Mouse (Mus musculus) neural tube, embryonic 15.5 days (tissue): ENCODE results near the gene Pot1a. TPM values are rescaled to one million over a fixed set of nuclear protein-coding genes. Genes with fewer than 3 reads are reported as not detected.

Source experiments
- ATAC-seq: fragments of 200-750 bp; cut with Nextera tagmentation; 2 replicates; pipeline ENCODE4 v1.8.0; 2017; ENCODE audit warnings: mild to moderate bottlenecking, moderate TSS enrichment, moderate library complexity; ENCODE audit not compliant: low FRiP score
- H3K27ac ChIP-seq: fragments of 300-500 bp; sonication (generic); replicated peaks from 2 replicates; pipeline ENCODE4 v1.5.1; 2015; ENCODE audit warnings: mild to moderate bottlenecking, inconsistent platforms
- H3K27me3 ChIP-seq: fragments of 300-500 bp; sonication (generic); replicated peaks from 2 replicates; pipeline ENCODE4 v1.6.1; 2015; ENCODE audit warnings: inconsistent platforms
- H3K36me3 ChIP-seq: fragments of 300-500 bp; sonication (generic); 2 replicates; pipeline ENCODE4 v1.6.1; 2015; ENCODE audit warnings: inconsistent platforms
- H3K4me1 ChIP-seq: fragments of 300-500 bp; sonication (generic); 2 replicates; pipeline ENCODE4 v1.6.1; 2015; ENCODE audit warnings: inconsistent platforms
- H3K4me2 ChIP-seq: fragments of 300-500 bp; sonication (generic); 2 replicates; pipeline ENCODE4 v1.6.1; 2015; ENCODE audit warnings: inconsistent platforms, mild to moderate bottlenecking, moderate library complexity
- H3K4me3 ChIP-seq: fragments of 300-500 bp; sonication (generic); replicated peaks from 2 replicates; pipeline ENCODE4 v1.5.1; 2015; ENCODE audit warnings: mild to moderate bottlenecking, inconsistent platforms
- H3K9ac ChIP-seq: fragments of 300-500 bp; sonication (generic); replicated peaks from 2 replicates; pipeline ENCODE4 v1.6.1; 2015; ENCODE audit warnings: mild to moderate bottlenecking, inconsistent platforms
- H3K9me3 ChIP-seq: fragments of 300-500 bp; sonication (generic); replicated peaks from 2 replicates; pipeline ENCODE4 v1.6.1; 2016; ENCODE audit warnings: inconsistent platforms
- WGBS: fragments of 180-500 bp; shearing (Covaris S2); methylation state at CpG from one replicate; pipeline ENCODE4 v1.1.7; 2015; ENCODE audit warnings: mixed read lengths; 5-methylcytosine and 5-hydroxymethylcytosine counted together
- polyA plus RNA-seq: library from polyadenylated mRNA; unstranded; fragments of >200 nt; fragmentation: Nextera tagmentation; extraction: Ambion mirVana; gene quantifications from 2 replicates; pipeline ENCODE4 v1.2.1, GENCODE M21; 2015

Gene Pot1a
- polyA plus RNA-seq: 28.0 and 28.2 TPM in 2 replicates

GRCm38 (mm10) chr6:25808806-25809495 lies at the start of gene Pot1a:
Gene Pot1a (minus strand): TSS chr6:25809246.
- ATAC-seq: peak; percentile 100
- Histone ChIP-seq H3K9me3 (no peaks in the 10 kb centered on the region), H3K4me2 (peak within 1 kb of the TSS; percentile 66), H3K27ac (peak within 1 kb of the TSS; percentile 88), H3K4me3 (peak within 1 kb of the TSS; percentile 65), H3K4me1 (peaks cover 9% of the 10 kb centered on the region; the same call in 1 of the 2 replicates), H3K9ac (peak within 1 kb of the TSS; percentile 67), H3K27me3 (no peaks in the 10 kb centered on the region), H3K36me3 (no peaks in the 10 kb centered on the region)
- WGBS: 0% methylated on average over 34 of the region's 34 CpGs

- no peaks in the 10 kb centered on the region for H3K9me3 ChIP-seq
- WGBS: 29% methylated on average over 2 of the region's 2 CpGs
- no peaks in the 10 kb centered on the region for H3K4me1 ChIP-seq
- ATAC-seq: no peak
- no peak overlapping the region for H3K9ac ChIP-seq
- no peak overlapping the region for H3K27ac ChIP-seq
- H3K36me3 ChIP-seq: no peaks in the 10 kb centered on the region
- H3K4me3 ChIP-seq: no peak overlapping the region
- H3K4me2 ChIP-seq: no peak overlapping the region
- H3K27me3 ChIP-seq: no peaks in the 10 kb centered on the region
These were observed 27.2 kb upstream of the Pot1a start for GRCm38 (mm10) chr6:25836261-25836660.

- no peaks in the 10 kb centered on the region for H3K36me3 ChIP-seq
- H3K9ac ChIP-seq: no peak overlapping the region
- peaks cover 9% of the 10 kb centered on the region; the same call in 1 of the 2 replicates for H3K4me1 ChIP-seq
- 78% methylated on average over 3 of the region's 3 CpGs for WGBS
- no peak for ATAC-seq
- H3K4me2 ChIP-seq: no peak overlapping the region
- H3K27ac ChIP-seq: no peak overlapping the region
- H3K9me3 ChIP-seq: no peaks in the 10 kb centered on the region
- H3K4me3 ChIP-seq: no peak overlapping the region
- H3K27me3 ChIP-seq: no peaks in the 10 kb centered on the region
These were observed 3.0 kb downstream of the Pot1a start for GRCm38 (mm10) chr6:25806021-25806420.

GRCm38 (mm10) chr6:25802269-25802668 lies 6.8 kb downstream of the Pot1a start:
- Histone ChIP-seq H3K4me3 (no peak overlapping the region), H3K9me3 (no peaks in the 10 kb centered on the region), H3K27ac (no peak overlapping the region), H3K9ac (no peak overlapping the region), H3K4me2 (no peak overlapping the region), H3K4me1 (peaks cover 3% of the 10 kb centered on the region; the same call in 1 of the 2 replicates), H3K36me3 (peaks cover 7% of the 10 kb centered on the region), H3K27me3 (no peaks in the 10 kb centered on the region)
- ATAC-seq: no peak
- WGBS: 66% methylated on average over 3 of the region's 3 CpGs

GRCm38 (mm10) chr6:25801230-25801629 lies 7.8 kb downstream of the Pot1a start:
- Histone ChIP-seq H3K27me3 (no peaks in the 10 kb centered on the region), H3K4me3 (no peak overlapping the region), H3K4me2 (no peak overlapping the region), H3K4me1 (no peaks in the 10 kb centered on the region), H3K27ac (no peak overlapping the region), H3K9ac (no peak overlapping the region), H3K9me3 (no peaks in the 10 kb centered on the region), H3K36me3 (peaks cover 11% of the 10 kb centered on the region)
- no peak for ATAC-seq
- WGBS: 86% methylated on average over 6 of the region's 6 CpGs

- no peak overlapping the region for H3K4me2 ChIP-seq
- WGBS: 93% methylated on average over 3 of the region's 3 CpGs
- no peak overlapping the region for H3K27ac ChIP-seq
- no peak overlapping the region for H3K4me3 ChIP-seq
- no peak overlapping the region for H3K9ac ChIP-seq
- no peaks in the 10 kb centered on the region; the same call in 1 of the 2 replicates for H3K4me1 ChIP-seq
- H3K9me3 ChIP-seq: no peaks in the 10 kb centered on the region
- no peak for ATAC-seq
- H3K27me3 ChIP-seq: no peaks in the 10 kb centered on the region
- H3K36me3 ChIP-seq: peaks cover 12% of the 10 kb centered on the region
These were observed 40.8 kb downstream of the Pot1a start for GRCm38 (mm10) chr6:25768238-25768637.

- no peak overlapping the region for H3K27ac ChIP-seq
- no peak overlapping the region for H3K4me3 ChIP-seq
- H3K27me3 ChIP-seq: no peaks in the 10 kb centered on the region
- H3K36me3 ChIP-seq: peaks cover 16% of the 10 kb centered on the region
- no peak overlapping the region for H3K9ac ChIP-seq
- H3K9me3 ChIP-seq: no peaks in the 10 kb centered on the region
- H3K4me2 ChIP-seq: peak overlapping the region; percentile 30; the same call in 1 of the 2 replicates
- ATAC-seq: no peak
- no peaks in the 10 kb centered on the region; the same call in 1 of the 2 replicates for H3K4me1 ChIP-seq
- WGBS: 82% methylated on average over 8 of the region's 8 CpGs
These were observed 41.5 kb downstream of the Pot1a start for GRCm38 (mm10) chr6:25767552-25767951.

- Histone ChIP-seq H3K4me2 (peak overlapping the region; percentile 30; the same call in 1 of the 2 replicates), H3K9me3 (no peaks in the 10 kb centered on the region), H3K4me3 (no peak overlapping the region), H3K4me1 (no peaks in the 10 kb centered on the region; the same call in 1 of the 2 replicates), H3K36me3 (peaks cover 20% of the 10 kb centered on the region), H3K27me3 (no peaks in the 10 kb centered on the region), H3K9ac (no peak overlapping the region), H3K27ac (no peak overlapping the region)
- peak; percentile 93 for ATAC-seq
- 32% methylated on average over 7 of the region's 7 CpGs for WGBS
These were observed 42.0 kb downstream of the Pot1a start for GRCm38 (mm10) chr6:25767073-25767472.

GRCm38 (mm10) chr6:25766283-25766682 lies 42.8 kb downstream of the Pot1a start:
- Histone ChIP-seq H3K4me3 (no peak overlapping the region), H3K9ac (no peak overlapping the region), H3K27ac (no peak overlapping the region), H3K4me2 (no peak overlapping the region), H3K27me3 (no peaks in the 10 kb centered on the region), H3K9me3 (no peaks in the 10 kb centered on the region), H3K4me1 (no peaks in the 10 kb centered on the region; the same call in 1 of the 2 replicates), H3K36me3 (peaks cover 25% of the 10 kb centered on the region)
- peak; percentile 64 for ATAC-seq
- WGBS: 76% methylated on average over 10 of the region's 10 CpGs

GRCm38 (mm10) chr6:25752651-25753050 lies 56.4 kb downstream of the Pot1a start:
- Histone ChIP-seq H3K4me1 (no peaks in the 10 kb centered on the region), H3K36me3 (peaks cover 8% of the 10 kb centered on the region), H3K27me3 (no peaks in the 10 kb centered on the region), H3K4me2 (no peak overlapping the region), H3K9ac (no peak overlapping the region), H3K27ac (no peak overlapping the region), H3K9me3 (no peaks in the 10 kb centered on the region), H3K4me3 (no peak overlapping the region)
- no peak for ATAC-seq
- WGBS: 84% methylated on average over 1 of the region's 1 CpGs

- Histone ChIP-seq H3K9me3 (no peaks in the 10 kb centered on the region), H3K4me1 (no peaks in the 10 kb centered on the region), H3K4me2 (no peak overlapping the region), H3K36me3 (no peaks in the 10 kb centered on the region), H3K4me3 (no peak overlapping the region), H3K27ac (no peak overlapping the region), H3K27me3 (no peaks in the 10 kb centered on the region), H3K9ac (no peak overlapping the region)
- no peak for ATAC-seq
These were observed 72.5 kb downstream of the Pot1a start for GRCm38 (mm10) chr6:25736533-25736932.

- WGBS: 85% methylated on average over 1 of the region's 1 CpGs
- Histone ChIP-seq H3K4me1 (no peaks in the 10 kb centered on the region), H3K9ac (no peak overlapping the region), H3K4me3 (no peak overlapping the region), H3K27me3 (no peaks in the 10 kb centered on the region), H3K9me3 (no peaks in the 10 kb centered on the region), H3K27ac (no peak overlapping the region), H3K4me2 (no peak overlapping the region), H3K36me3 (no peaks in the 10 kb centered on the region)
- ATAC-seq: no peak
These were observed 82.5 kb downstream of the Pot1a start for GRCm38 (mm10) chr6:25726560-25726959.
